Mouse (Mus musculus): Measurements from ENCODE around the gene Aldh3b1. TPM values are rescaled to one million over a fixed set of nuclear protein-coding genes. Genes with fewer than 3 reads are reported as not detected.

Aldh3b1 gene
- polyA plus RNA-seq, 1 experiment from 2014 or later, result 2.3 TPM

- peaks cover 7% of the 10 kb centered on the region for H3K4me1 ChIP-seq (replicated peaks)
- H3K4me2 ChIP-seq (replicated peaks), result no peak overlapping the region
- peak overlapping the region; percentile 59; the same call in 1 of the 2 replicates for H3K27ac ChIP-seq
- peak; percentile 46 for ATAC-seq
- no peaks in the 10 kb centered on the region for H3K27me3 ChIP-seq (replicated peaks)
- 48% methylated on average over 10 of the region's 10 CpGs for WGBS
- H3K9me3 ChIP-seq, result no peaks in the 10 kb centered on the region
- H3K9ac ChIP-seq, result no peak overlapping the region
- no peak overlapping the region for H3K4me3 ChIP-seq (replicated peaks)
- H3K36me3 ChIP-seq, result no peaks in the 10 kb centered on the region
Observed at GRCm38 (mm10) chr19:3922661-3923371, 6.8 kb downstream of the Aldh3b1 start.

GRCm38 (mm10) chr19:3919928-3920327, 9.7 kb downstream of the Aldh3b1 start:
- Histone ChIP-seq H3K27ac (no peak overlapping the region), H3K4me3 (replicated peaks) (no peak overlapping the region), H3K9ac (no peak overlapping the region), H3K36me3 (no peaks in the 10 kb centered on the region), H3K27me3 (replicated peaks) (no peaks in the 10 kb centered on the region), H3K4me2 (replicated peaks) (no peak overlapping the region), H3K9me3 (no peaks in the 10 kb centered on the region), H3K4me1 (replicated peaks) (peaks cover 7% of the 10 kb centered on the region)
- ATAC-seq, result no peak

- Histone ChIP-seq H3K27ac (no peak overlapping the region), H3K4me2 (replicated peaks) (no peak overlapping the region), H3K36me3 (no peaks in the 10 kb centered on the region), H3K9ac (no peak overlapping the region), H3K27me3 (replicated peaks) (no peaks in the 10 kb centered on the region), H3K4me1 (replicated peaks) (peaks cover 12% of the 10 kb centered on the region), H3K9me3 (no peaks in the 10 kb centered on the region), H3K4me3 (replicated peaks) (no peak overlapping the region)
- WGBS, result 71% methylated on average over 11 of the region's 11 CpGs
- no peak for ATAC-seq
Observed at GRCm38 (mm10) chr19:3916727-3917126, 12.9 kb downstream of the Aldh3b1 start.

DNA sequence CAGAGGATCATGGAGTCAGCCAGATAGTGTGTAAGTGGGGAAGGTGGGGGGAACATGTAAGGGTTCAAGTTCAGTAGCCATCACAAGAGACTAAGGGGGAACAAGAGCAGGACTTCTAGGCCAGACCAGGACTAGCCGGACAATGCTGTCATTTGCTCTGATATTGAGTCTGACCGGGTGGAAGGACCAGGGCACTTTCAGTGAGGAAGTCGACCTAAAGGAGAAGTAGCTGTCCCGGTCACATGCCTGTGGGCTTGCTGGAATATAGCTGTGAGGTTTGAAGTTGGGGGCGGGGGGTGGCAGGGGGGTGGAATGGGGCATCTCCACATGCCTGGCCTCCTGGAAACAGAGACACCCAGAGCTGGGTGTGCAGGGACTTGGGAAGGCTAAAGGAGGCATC, 15.1 kb downstream of the Aldh3b1 start:
- WGBS, result 84% methylated on average over 5 of the region's 5 CpGs
- no peak for ATAC-seq

DNA sequence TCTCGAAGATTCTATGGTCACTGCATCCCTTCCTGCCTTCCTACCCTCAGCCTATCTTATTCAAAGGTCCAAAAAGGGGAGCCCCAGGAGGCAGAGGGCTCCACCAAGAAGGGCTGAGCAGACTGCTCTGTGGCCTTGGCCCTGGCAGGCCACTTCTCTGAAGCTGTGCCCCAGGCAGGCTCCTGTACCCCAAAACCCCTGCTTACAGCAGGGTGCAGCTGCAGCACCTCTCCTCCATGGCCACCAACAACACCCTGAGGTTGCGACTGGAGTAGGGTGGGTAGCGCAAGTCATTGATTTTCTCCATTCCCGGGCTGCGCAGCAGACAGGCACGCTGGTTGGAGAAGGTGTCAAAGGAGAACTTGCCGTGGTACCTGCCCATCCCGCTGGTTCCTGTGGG, 15.9 kb downstream of the Aldh3b1 start:
- Histone ChIP-seq H3K9ac (peak overlapping the region; percentile 44; the same call in 1 of the 2 replicates), H3K27me3 (replicated peaks) (no peaks in the 10 kb centered on the region), H3K4me3 (replicated peaks) (peak overlapping the region; percentile 69), H3K36me3 (peaks cover 12% of the 10 kb centered on the region), H3K4me1 (replicated peaks) (peaks cover 16% of the 10 kb centered on the region), H3K4me2 (replicated peaks) (peak overlapping the region; percentile 73), H3K9me3 (no peaks in the 10 kb centered on the region), H3K27ac (no peak overlapping the region)
- no peak for ATAC-seq
- 80% methylated on average over 8 of the region's 8 CpGs for WGBS

More for the DNA sequence above, 15.1 kb downstream of the Aldh3b1 start:
- Histone ChIP-seq H3K27me3 (replicated peaks) (no peaks in the 10 kb centered on the region), H3K27ac (no peak overlapping the region), H3K4me1 (replicated peaks) (peaks cover 16% of the 10 kb centered on the region), H3K36me3 (peaks cover 7% of the 10 kb centered on the region), H3K4me3 (replicated peaks) (no peak overlapping the region), H3K9ac (no peak overlapping the region), H3K4me2 (replicated peaks) (no peak overlapping the region), H3K9me3 (no peaks in the 10 kb centered on the region)

DNA sequence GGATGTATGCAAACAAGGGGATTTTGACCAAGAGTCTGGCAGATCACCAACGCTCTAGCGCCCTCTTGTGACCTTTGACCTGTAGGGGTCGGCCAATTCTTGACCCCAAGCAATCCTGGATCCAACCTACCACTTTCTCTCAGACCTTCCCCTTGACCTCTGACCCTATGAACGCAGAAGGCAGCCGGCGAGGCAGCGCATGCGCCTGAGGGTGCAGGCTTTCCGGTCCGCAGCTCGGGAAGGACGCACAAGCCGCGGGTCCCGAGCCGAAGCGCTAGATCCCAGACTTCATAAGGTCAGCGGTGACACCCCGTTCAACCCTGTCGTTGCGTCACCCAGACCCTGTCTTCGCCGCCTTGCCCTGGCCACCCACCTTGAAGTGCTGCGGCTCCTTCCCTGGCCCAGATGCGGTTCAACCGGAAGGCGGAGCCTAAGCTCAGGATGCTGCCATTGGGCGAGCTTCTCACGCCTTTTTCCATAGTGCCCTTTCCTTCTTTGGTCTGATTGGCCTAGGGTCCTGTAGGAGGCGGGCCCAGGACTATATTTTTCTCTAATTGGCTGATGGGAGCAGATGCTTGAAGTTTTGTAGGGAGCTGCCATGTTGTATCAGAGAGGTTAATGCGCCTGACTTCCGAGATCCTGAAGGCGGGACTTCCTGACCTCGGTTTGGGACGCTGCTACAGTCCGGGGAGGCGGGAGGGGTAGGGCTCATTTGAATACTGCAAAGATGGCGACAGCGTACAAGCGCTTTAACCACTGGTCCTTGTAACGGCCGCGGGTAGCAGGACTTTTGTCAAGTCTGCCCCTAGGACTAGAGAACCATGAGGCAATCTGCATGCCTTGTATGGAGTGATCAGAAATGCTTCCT, 17.0 kb downstream of the Aldh3b1 start, which contains the start of gene Ndufs8:
Gene Ndufs8 (minus strand): TSS at position 438 of the 868 bp plus-strand sequence.
- Histone ChIP-seq H3K4me1 (replicated peaks) (peaks cover 23% of the 10 kb centered on the region), H3K4me2 (replicated peaks) (peak within 1 kb of the TSS; percentile 76), H3K27me3 (replicated peaks) (no peaks in the 10 kb centered on the region), H3K4me3 (replicated peaks) (peak within 1 kb of the TSS; percentile 69), H3K36me3 (peaks cover 15% of the 10 kb centered on the region), H3K27ac (peak within 1 kb of the TSS; percentile 87), H3K9ac (peak within 1 kb of the TSS; percentile 77), H3K9me3 (no peaks in the 10 kb centered on the region)
- ATAC-seq, result peak; percentile 98
- under 1% methylated on average over 43 of the region's 43 CpGs for WGBS

- Histone ChIP-seq H3K4me2 (replicated peaks) (no peak overlapping the region), H3K27me3 (replicated peaks) (no peaks in the 10 kb centered on the region), H3K9ac (no peak overlapping the region), H3K36me3 (peaks cover 15% of the 10 kb centered on the region), H3K27ac (no peak overlapping the region), H3K9me3 (no peaks in the 10 kb centered on the region), H3K4me3 (replicated peaks) (no peak overlapping the region), H3K4me1 (replicated peaks) (peaks cover 36% of the 10 kb centered on the region)
- 87% methylated on average over 5 of the region's 5 CpGs for WGBS
- ATAC-seq, result no peak
Observed at GRCm38 (mm10) chr19:3910206-3910605, 19.4 kb downstream of the Aldh3b1 start.

DNA sequence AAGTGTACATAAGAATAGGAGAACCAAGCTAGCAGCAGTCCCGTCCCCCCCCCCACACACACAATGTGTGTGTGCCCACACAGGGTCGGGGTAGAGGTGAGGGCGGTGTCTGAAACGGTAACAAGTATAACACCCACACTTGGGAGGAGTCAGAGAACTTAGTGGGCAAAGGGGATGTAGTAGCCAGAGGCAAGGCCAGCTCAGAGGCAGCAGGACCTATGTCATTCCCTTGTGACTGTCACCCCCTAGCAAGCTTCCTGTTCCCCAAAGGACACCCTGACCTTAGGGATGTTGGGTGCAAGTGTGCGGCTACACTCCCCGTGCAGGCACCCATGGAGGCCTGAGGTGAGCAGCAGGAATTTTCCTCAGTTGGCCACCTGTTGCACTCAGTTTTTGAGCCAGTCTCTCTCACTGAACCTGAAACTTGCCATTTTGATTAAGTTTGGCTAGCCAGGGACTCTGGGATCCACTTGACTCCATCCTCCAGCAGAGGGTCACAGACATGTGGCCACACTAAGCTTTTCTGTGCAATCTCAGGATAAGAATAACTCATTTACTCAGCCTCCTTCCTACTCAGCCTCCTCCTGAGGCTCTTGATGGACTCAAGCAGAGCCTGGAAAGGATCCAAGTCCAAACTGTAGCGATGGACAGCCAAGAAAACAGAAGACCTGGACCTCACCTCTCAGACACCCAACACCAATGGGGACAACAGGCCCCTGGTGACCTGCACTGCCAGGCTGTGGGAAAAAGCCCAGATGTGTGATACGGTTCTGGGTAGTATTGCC, 21.5 kb downstream of the Aldh3b1 start:
- H3K27ac ChIP-seq, result peak overlapping the region; percentile 79
- peaks cover 24% of the 10 kb centered on the region for H3K36me3 ChIP-seq
- WGBS, result 64% methylated on average over 8 of the region's 8 CpGs
- ATAC-seq, result no peak
- peaks cover 43% of the 10 kb centered on the region for H3K4me1 ChIP-seq (replicated peaks)
- H3K27me3 ChIP-seq (replicated peaks), result no peaks in the 10 kb centered on the region
- no peaks in the 10 kb centered on the region for H3K9me3 ChIP-seq
- peak overlapping the region; percentile 60 for H3K4me3 ChIP-seq (replicated peaks)
- H3K4me2 ChIP-seq (replicated peaks), result peak overlapping the region; percentile 85
- no peak overlapping the region for H3K9ac ChIP-seq

DNA sequence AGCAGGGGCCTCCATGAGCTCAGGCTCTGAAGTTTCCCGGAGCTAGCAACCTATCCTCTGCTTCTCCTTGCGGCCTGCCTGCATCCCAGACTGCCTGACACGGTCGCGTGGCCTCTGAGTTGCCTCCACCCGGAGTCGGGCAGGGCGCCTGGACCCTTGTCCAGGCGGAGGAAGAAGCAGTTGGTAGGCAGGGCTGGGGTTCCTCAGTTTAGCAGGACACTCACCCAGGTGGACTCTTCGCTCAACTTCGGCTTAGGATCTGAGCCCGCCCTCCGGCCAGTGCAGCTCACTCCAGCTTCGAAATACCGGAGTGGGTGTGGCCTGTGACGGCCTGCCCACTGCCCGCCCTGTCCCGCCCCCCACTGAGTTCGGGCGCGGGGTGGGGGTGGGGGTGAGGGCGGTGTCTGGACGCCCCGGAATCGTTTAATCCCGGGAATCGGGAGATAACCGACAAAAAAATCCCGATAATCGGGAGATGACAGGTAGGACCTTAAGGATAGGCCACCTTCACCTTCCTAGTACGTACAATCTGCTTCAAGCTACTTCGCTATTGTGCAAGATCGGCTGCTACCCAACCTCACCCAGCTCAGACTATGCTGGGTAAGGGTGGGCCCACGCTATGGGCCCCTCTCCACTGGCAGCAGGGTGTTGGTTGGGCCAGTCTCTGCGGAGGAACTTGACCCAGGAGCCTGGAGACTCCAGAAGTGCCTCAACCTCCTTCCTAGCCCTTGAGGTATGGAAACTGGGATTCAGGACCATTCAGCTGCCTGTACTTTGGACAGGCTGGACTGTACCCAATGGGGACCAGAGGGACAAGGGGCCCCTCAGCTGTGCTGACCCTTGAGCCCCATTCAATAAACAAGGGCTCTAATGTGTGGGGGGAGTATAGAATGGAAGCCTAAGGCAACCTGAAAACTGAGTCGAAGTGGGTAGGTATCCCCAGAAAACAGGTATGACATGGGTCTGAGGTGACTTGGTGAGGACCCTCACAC, 22.5 kb downstream of the Aldh3b1 start, which contains the start of gene Tcirg1:
Gene Tcirg1 (minus strand): TSS at position 339 of the 992 bp plus-strand sequence.
- Histone ChIP-seq H3K4me1 (replicated peaks) (peaks cover 42% of the 10 kb centered on the region), H3K36me3 (peaks cover 34% of the 10 kb centered on the region), H3K27me3 (replicated peaks) (no peaks in the 10 kb centered on the region), H3K9ac (peak within 1 kb of the TSS; percentile 71), H3K9me3 (no peaks in the 10 kb centered on the region), H3K4me3 (replicated peaks) (peak within 1 kb of the TSS; percentile 60), H3K4me2 (replicated peaks) (peak within 1 kb of the TSS; percentile 85), H3K27ac (peak within 1 kb of the TSS; percentile 79)
- peak; percentile 92 for ATAC-seq
- 5% methylated on average over 36 of the region's 36 CpGs for WGBS

- Histone ChIP-seq H3K4me2 (replicated peaks) (peak overlapping the region; percentile 85), H3K9ac (peak overlapping the region; percentile 71), H3K4me1 (replicated peaks) (peaks cover 34% of the 10 kb centered on the region), H3K27me3 (replicated peaks) (no peaks in the 10 kb centered on the region), H3K27ac (peak overlapping the region; percentile 79), H3K9me3 (no peaks in the 10 kb centered on the region), H3K4me3 (replicated peaks) (peak overlapping the region; percentile 60), H3K36me3 (peaks cover 40% of the 10 kb centered on the region)
- 26% methylated on average over 10 of the region's 10 CpGs for WGBS
- no peak for ATAC-seq
Observed at GRCm38 (mm10) chr19:3906326-3906725, 23.3 kb downstream of the Aldh3b1 start.

Measured in intestine, embryonic 15.5 days (tissue).